Mouse (Mus musculus) embryonic fibroblast, embryonic 13.5 days (primary cell): Measurements from ENCODE around the gene Gpkow.

Source experiments
- CTCF ChIP-seq: IDR thresholded peaks from 2 replicates; pipeline ENCODE4 v1.5.1; 2011; ENCODE audit warnings: mild to moderate bottlenecking, control low read depth, low read length, moderate library complexity, borderline replicate concordance; ENCODE audit not compliant: insufficient read depth
- POLR2A ChIP-seq: IDR thresholded peaks from 2 replicates; pipeline ENCODE4 v1.6.1; 2011; ENCODE audit warnings: low read depth, mild to moderate bottlenecking, control low read depth, low read length, moderate library complexity

DNA sequence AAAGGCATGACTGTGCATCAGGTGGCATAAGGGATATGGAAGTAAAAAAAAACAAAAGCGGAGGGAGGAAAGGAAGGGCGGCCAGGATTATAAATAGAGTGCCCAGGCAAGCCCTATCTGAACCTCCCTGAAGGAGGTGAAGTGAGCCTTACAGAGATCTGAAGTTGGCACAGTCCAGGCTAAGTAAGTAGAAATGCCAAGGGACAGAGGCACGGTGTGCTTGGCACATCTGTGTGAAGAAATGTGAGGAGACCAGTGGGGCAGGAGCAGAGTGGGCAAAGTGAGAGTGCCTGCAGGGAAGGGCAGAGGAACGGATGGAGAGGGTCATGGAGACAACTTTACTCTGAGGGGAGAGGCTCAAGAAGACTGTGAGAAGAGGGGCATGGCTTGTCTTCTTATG, 35.8 kb upstream of the Gpkow start:
- no peak for TF ChIP-seq CTCF
- TF ChIP-seq POLR2A = no peak
